Mouse (Mus musculus) thymus, postnatal 0 days (tissue): ENCODE data around the gene Sema7a. TPM values are rescaled to one million over a fixed set of nuclear protein-coding genes. Genes with fewer than 3 reads are reported as not detected.

Source experiments
- DNase-seq: peaks from one replicate; pipeline ENCODE4 v3.0.0-alpha.2; 2015; ENCODE audit warnings: low spot score
- polyA plus RNA-seq: library from polyadenylated mRNA; unstranded; fragments of >200 nt; fragmentation: Nextera tagmentation; extraction: Ambion mirVana; gene quantifications from 2 replicates; pipeline ENCODE4 v1.2.1, GENCODE M21; 2015

Sema7a gene
- polyA plus RNA-seq, 1 experiment from 2014 or later: 4.0 TPM

GRCm38 (mm10) chr9:57959886-57960866 is 20.3 kb downstream of the Sema7a start:
- DNase-seq: no peak

GRCm38 (mm10) chr9:57961226-57961625 is 21.3 kb downstream of the Sema7a start:
- DNase-seq: no peak

DNA sequence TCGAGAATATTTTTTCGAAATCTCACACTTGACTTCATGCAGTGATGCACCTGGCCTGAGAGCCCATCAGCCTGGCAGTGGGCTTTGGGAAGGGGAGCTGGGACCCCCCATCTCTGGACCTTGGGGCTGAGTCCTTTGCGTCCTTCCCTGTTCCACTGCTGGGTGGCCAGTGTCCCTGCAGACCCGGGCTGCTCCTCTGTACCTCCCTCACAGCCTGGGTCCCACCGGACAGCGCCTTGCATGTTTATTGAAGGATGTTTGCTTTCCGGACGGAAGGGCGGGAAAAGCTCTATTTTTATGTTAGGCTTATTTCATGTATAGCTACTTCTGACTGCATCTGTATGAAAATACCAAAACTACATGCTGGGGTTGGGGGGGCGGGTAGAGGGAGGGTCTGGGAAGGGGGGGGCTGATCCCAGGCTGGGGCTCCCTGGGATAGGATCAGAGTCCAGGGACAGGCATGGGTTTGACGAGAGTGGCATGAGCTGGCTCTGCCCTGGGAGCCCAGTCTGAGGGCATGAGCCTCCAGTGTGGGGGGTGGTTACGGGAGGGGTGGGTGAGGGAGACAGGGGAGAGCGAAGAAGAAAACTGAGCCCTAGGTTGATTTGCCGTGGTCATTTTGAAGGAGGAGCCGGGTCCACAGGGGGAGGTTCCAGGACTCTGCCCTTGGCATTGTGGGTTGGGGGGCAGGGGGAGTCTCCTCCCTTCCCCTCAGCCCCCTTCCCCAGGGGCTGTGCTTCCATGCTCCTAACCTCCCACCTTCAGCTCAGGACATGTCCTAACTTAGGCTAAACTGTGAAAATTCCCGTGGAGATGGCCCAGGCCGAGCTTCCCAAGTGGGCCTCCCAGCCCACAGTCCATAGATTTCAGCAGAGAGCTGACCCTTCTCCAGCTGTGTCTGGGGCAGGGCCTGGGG is 22.2 kb downstream of the Sema7a start:
- no peak for DNase-seq

GRCm38 (mm10) chr9:57963249-57963997 is 23.5 kb downstream of the Sema7a start:
- no peak for DNase-seq

GRCm38 (mm10) chr9:57963998-57964395 is 24.1 kb downstream of the Sema7a start:
- DNase-seq: no peak

- no peak for DNase-seq
These were observed 24.8 kb downstream of the Sema7a start for GRCm38 (mm10) chr9:57964528-57965250.

DNA sequence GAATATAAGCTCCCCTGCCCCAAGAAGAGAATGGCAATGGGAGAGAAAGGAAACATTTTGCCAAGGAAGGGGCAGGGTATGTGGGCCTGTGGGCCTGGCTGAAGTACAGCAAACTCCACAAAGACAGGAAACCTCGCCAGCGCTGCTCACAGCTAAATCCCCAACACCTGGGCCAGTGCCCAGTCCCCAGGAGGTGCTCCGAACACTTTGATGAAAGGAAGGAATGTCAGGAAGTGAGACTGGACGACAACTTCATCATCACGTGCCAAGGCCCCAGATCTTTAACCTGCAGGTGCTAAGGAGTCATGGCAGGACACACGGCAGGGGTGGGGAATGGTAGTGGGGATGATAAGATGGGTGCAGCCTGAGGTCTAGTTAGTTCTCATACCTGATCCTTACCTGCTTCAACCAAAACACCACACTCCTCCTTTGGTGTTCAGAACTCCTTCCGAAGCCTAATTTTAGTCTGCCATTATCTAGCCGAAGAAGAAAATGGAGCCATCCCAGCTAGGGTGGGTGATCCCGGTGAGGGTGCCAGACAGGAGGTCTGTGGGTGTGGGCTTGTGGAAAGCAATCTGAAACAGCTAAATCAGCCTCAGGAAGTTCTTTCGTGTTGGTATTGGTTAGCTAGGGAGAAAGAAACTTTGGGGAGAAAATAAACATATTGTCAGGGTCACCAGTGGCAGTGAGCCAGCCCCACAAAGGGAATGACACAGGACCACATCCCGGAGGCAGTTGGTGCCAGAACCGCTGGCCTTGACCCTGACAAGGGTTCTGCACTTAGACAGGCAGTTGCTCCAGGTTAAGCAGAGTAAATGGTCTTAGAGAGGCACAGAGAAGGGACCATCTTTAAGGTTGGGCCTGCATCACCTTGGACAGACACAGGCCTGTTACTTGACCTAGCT is 25.6 kb downstream of the Sema7a start:
- DNase-seq: no peak

- no peak for DNase-seq
These were observed 27.5 kb downstream of the Sema7a start for GRCm38 (mm10) chr9:57967237-57967960.

DNA sequence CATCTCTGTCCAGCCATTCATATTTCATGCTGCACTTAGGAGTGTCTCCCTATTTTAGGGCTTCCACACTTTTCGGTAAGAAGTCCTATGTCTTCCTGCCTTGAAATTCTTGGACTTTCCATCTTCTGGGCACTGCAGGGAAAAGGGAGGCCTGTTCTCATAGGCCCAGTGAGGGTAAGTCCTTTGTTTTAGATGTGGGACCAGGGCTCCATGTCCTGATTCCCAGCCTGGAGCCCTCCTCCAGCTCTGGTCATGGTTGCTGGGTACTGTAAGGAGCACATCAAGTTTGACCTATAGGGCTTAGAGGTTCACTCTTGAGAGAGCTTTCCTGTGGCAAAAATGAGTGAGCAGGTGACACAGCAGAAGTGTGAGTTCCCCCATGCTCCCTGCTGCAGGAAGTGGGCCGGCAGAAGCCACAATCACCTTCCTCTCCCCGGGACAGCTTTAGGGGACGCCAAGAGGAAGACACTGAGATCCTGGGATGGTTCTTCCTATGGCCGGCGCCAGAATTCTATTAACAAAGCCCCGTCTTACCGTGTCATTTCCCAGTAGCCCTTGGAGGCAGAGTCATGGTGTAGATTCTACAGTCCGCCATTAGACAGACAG is 28.4 kb downstream of the Sema7a start:
- peak; percentile 52 for DNase-seq

- DNase-seq: peak; percentile 32
These were observed 29.1 kb downstream of the Sema7a start for GRCm38 (mm10) chr9:57968783-57969542.

- peak; percentile 77 for DNase-seq
These were observed 30.0 kb downstream of the Sema7a start for GRCm38 (mm10) chr9:57969736-57970495.

- peak; percentile 62 for DNase-seq
These were observed 31.5 kb downstream of the Sema7a start for GRCm38 (mm10) chr9:57971413-57971812.

GRCm38 (mm10) chr9:57972141-57972591 is 32.3 kb downstream of the Sema7a start:
- DNase-seq: peak; percentile 91

DNA sequence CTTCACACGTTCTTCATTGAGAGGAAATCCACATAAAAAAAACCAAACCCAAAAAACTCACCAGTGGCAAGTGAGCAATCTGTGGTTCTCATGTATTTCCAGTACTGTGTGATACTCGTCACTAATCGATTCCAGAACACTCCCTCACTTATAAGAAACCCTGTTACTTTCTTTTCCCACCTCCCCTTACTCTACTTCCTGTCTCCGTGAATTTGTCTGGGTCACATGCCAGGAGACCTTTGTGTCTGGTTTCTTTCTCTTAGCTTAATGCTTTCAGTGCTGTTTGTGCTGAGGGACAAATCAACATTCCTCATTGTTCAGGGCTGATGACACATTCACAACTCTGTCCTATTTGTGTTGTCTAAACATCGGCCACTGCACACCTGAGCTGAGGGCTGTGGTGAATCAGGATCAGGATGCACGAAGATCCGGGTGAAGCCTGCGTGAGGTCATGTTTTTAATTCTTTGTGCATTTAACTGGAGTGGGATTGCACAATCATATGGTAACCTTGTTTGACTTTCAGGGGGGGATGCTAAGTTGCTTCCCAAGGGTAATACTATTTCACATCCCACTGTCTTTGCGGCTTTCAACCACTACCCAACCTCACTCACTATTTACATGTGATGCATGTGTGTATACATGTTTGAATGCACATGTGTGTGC is 33.0 kb downstream of the Sema7a start:
- DNase-seq: no peak

GRCm38 (mm10) chr9:57973440-57974066 is 33.6 kb downstream of the Sema7a start:
- no peak for DNase-seq

DNA sequence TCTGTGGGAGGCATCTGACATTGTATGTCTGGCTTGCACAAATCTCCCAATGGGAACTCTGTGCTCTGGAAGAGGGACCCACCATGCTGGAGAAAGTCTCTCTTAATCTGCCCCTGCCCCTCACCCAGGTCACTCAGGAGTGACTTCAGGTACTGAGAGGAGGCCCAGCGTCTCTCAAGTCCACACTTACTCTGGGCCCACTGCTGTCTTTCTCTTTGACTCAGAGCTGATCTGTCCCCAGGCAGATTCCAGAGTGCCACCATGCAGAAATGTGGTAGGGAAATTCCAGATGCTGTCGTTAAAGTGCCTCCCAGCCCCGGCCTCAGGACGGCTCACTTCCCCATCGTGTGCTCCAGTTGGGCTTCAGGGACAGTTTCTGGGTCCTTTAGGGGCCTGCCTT is 34.3 kb downstream of the Sema7a start:
- no peak for DNase-seq
